Mouse (Mus musculus): Measurements from ENCODE around the gene F2rl2.

Gene F2rl2

GRCm38 (mm10) chr13:95696654-95697163, at the start of gene F2rl2:
F2rl2 (plus strand) TSS chr13:95696853.
- DNase-seq (ENCODE audit: low read depth) = peak; percentile 68

- DNase-seq (ENCODE audit: low read depth) = no peak
These were observed 49.4 kb upstream of the F2rl2 start for GRCm38 (mm10) chr13:95647248-95647647.

DNA sequence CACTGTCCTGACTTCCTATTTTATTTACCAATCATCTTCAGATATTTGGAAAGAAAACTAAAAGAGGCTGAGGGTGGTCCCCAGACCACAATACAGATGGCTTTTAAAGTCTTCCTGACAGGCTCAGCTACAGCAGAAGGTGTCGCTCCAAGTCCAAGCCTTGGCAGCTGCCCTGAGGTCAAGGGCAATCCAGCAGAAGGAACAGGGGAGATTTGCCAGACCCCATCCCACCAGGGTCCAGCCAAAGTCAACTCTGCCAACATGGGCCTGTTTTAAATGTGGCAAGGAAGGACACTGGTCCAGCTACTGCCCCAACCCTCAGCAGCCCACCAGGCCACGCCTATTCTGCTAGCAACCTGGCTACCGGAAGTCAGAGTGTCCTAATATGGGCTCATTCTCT, 46.7 kb upstream of the F2rl2 start:
- DNase-seq (ENCODE audit: low read depth) = no peak

- peak; percentile 34 for DNase-seq (ENCODE audit: low read depth)
These were observed 44.6 kb upstream of the F2rl2 start for GRCm38 (mm10) chr13:95651870-95652668.

GRCm38 (mm10) chr13:95653696-95654095, 43.0 kb upstream of the F2rl2 start:
- no peak for DNase-seq (ENCODE audit: low read depth)

DNA sequence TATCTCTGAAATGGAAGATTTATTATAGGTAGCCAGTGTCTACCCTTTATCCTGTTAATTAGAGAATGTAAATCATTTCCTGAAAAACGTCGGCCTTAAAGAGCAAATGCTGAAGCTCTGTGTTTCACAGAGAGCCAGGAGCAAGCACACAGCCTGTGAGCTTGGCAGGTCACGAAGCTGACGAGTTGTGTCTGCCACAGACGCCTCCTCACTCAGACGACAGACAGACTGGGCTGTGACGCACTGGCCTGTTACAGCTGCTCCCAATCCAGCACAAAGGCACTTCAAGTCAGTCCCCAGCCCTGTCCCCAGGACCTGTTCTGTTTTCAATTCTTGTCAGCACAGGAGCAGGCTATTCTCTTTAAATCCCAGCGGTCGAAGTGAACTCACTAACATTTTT, 41.4 kb upstream of the F2rl2 start:
- DNase-seq (ENCODE audit: low read depth) = no peak

DNA sequence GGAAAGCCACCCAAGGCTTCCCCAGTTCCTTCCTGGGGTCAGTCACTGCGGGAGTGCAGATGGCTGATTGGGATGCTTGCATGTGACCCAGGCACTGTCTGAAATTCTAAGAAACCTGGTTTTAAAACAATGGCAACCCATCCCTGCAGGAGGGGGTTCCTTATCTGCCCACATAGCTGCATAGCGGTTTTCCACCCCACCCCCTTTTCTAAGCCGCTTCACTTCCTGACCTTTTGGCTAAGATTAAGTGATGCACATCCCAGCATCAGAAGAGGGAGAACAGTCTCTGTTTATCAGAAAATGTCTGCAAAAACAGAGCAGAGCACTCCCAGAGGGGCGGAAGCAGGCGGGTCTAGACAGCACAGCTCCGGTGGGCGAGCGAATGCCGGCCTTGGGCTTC, 39.5 kb upstream of the F2rl2 start:
- DNase-seq (ENCODE audit: low read depth) = no peak

- no peak for DNase-seq (ENCODE audit: low read depth)
These were observed 37.2 kb upstream of the F2rl2 start for GRCm38 (mm10) chr13:95659432-95659831.

- no peak for DNase-seq (ENCODE audit: low read depth)
These were observed 32.8 kb upstream of the F2rl2 start for GRCm38 (mm10) chr13:95663834-95664233.

DNA sequence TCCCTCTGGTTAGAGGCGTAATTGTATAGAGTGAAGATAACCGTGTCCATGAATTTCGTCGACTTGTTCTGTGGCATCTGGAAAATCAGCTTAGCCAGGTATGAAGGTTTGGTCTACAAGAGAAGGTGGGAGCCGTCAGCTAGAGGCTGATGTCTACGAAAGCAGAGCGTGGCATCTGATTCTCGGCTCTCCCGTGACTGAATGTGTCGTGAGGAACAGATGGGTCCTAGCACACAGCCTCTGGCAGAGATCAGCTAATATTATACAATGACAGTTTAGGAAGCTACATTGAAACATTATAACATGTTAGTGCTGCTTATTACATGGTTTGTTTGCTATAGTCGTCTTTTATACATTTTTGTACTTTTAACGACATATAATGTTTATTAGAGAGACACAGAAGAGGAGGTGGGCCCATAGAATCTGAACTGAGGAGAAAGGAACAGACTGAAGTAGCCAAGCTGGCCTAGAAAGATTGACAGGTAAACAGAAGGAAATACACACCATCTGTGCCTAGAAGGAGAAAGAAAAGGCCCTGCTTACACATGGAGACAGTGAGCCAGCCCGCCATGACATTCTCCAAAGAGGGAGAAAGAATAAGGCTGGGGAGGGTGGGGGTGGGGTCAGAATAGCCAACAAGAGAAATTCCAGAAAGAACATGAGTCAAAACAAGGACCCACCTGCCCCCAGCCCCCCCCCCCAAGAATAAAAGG, 30.9 kb upstream of the F2rl2 start:
- no peak for DNase-seq (ENCODE audit: low read depth)

GRCm38 (mm10) chr13:95667260-95667659, 29.4 kb upstream of the F2rl2 start:
- no peak for DNase-seq (ENCODE audit: low read depth)

DNA sequence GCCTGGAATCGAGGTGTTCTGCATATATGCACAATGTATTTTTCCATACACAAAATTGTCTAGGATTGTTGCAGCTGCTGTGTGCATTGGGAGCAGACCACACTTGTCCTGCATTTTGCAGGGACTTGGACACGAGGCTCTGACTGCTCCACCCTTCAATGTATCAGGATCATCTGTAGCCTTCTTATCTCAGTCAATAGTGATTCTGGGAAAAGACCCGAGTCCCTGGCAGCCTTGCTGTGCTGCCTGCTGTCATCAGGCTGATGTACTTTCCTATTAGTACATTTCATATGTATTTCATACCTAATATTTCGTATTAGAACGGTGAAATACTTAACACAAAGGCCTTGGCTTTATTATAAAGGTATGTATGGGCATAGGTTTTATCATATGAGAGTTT, 26.1 kb upstream of the F2rl2 start:
- no peak for DNase-seq (ENCODE audit: low read depth)

DNA sequence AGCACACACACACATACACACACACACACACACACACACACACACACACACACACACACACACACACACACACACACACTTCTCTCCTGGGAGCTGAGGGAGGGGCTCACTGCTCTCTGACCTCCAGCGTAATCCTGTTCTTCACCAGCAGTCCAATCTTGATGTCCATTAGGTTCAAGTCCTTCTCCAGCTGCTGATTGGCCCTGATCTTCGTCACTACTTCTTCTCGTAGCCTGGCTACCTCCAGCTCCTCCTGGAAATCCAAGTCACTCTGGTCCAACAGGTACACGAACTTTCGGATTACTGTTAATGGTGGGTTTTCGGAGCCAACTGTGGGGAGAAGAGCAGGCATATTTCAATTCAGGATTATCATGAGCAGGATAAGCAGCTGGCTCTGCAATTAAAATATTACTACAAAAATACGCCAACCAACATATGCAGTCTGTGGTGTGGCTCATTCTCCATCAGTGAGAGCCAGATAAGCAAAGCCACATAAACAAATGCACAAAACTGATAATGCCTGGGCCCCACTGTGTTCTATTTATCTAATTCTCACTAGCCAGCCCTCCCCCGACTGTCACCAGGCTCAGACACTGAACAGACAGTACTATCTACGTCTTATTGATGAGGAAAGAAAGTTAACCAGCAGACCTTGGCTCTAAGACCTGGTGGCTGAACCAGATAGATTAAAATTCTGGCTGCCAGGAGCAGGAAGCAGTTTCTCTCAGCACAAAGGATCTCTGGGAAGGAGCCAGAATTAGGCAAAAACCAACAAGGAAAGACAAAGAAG, 25.4 kb upstream of the F2rl2 start:
- DNase-seq (ENCODE audit: low read depth) = no peak

DNA sequence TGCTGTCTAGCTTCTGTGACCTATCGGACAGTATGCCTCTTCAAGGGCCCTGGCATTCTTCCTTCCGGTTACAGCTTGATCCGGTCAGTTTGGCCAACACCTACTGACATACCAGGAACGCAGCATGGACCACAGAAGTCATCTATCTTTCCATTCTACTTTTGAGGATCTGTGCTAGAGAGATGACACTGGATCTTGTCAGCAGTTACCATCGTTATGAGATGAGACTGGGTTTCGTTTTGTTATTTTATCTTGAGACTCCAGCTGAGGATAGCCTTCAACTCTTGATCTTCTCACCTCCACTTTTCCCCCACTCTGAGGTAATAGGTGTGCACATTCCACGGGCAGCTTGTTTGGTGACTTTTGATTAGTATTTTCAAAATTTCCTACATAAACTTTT, 24.3 kb upstream of the F2rl2 start:
- no peak for DNase-seq (ENCODE audit: low read depth)

DNA sequence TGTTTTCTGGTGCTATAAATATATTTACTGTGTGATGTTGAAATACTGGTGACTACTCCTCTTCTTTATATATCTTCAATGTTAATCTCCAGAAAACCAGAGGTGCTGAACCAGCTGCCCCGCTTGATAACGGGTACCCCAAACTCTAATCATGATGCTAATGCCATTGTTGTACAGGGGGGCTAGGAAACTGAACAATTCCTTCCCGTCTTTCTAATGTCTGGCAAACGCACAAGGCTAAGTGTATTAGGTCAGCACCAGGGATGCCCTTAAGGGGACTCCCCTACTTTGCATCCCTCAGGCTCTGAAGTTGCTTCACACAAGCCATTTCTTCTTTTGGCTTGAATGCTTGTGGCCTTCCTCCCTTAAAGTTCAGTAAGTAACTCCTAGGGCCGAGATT, 17.6 kb upstream of the F2rl2 start:
- no peak for DNase-seq (ENCODE audit: low read depth)

DNA sequence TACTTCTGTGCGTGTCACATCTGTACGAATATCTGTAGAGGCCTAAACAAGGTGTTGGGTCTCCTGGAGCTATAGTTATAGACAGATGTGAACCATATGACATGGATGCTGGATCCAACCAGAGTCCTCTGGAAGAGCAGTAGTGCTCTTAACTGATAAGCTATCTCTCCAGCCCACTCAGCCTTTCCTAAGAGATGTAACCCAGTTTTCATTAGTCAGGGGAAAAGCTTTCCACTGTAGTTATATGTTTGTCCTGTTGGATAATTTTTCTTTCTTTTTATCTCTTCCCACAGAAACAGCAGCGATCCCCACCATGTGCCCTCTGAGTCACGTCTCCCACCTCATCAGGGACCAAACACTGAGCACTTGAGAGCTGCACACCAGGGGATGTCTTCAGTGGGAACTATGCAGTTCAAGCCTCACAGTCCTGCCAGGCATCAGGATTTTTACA, 17.1 kb upstream of the F2rl2 start:
- no peak for DNase-seq (ENCODE audit: low read depth)

DNA sequence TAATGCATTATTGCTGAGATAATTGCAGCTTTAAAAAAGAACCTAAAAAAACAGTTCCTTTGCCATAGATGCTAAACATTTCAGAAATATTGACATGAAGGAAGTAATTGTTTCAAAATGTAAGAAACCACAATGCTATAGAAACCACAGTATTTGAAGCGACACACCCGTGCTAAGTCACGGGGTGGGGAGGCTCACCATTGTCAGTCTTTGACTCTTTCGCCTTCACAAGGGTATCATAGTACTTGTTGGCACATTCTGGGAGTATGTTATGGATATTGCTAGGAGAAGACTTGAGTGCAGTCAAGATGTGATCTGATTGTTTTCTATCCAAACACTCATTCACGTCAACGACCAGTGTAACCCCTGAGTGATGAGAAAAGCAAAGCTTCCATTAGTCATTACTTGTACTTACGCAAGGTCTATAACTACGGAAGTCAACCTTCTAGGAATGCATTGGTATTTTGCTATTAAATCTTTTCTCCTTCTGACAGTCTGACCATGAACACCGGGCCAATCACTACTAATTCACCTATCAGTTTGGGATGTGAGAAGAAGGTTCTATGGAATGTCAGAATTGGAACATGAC, 11.9 kb upstream of the F2rl2 start:
- peak; percentile 67 for DNase-seq (ENCODE audit: low read depth)

DNA sequence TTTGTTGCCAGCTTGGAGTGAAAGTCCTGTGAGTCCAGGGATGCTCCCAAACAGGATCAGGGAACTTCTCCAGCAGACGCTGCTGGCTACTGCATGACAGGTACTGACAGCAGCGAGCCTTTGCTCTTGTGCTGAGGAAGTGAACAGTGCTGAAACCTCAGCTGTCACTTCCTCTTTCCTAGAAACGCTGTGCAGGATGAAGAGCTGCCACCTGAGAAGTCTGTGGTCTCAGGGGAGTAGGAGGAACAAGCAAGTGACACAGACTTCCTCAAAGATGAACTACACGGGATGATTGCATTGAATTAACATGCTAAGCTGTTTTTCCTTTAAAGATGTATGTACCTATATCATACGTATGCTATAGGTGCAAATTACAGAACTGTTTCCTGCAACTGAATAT, 10.9 kb upstream of the F2rl2 start:
- DNase-seq (ENCODE audit: low read depth) = peak; percentile 84

DNA sequence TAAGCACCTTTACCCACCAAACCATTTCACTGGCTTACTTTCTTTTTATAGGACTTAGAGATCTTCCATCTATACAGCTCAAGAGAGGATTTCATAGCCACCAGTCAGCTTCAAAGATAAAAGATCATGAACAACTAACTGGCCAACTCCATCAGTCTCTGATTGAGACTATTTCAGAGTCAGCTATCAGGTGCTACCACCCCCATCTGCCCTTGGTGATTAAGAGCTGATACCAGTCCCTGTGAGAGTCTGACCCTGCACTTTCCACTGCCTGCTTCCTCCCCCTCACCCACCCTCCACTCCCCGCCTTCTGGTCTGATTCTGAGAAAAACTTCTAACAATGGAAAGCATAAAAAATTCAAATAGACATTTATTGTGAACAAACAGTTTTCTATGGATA, 8.1 kb upstream of the F2rl2 start:
- DNase-seq (ENCODE audit: low read depth) = peak; percentile 53

GRCm38 (mm10) chr13:95692201-95692600, 4.5 kb upstream of the F2rl2 start:
- DNase-seq (ENCODE audit: low read depth) = no peak

DNA sequence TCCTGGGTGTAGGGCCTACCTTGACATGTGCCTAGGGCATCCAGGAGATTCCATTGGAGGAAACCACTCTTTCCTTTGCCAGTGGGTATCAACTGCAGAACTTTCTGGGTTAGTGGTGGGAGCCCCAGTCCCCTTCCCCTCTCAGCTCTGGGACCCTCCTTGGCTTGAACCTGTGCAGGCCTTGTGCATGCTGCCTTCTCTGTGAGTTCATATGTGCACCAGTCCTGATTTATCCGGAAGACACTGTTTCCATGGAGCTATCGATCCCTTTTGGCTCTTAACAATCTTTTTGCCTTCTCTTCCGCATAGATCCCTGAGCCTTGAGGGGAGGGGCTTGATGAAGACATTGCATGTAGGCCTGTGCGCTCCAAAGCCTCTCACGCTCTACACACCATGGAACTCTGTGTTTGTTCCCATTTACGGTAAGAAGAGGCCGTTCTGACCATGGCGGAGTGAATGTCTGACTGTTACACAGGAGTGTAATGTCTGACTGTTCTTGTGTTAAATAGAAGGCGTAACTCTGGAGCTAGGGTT, 466 bp upstream of the F2rl2 start:
- no peak for DNase-seq (ENCODE audit: low read depth)

GRCm38 (mm10) chr13:95697874-95698273, 1.2 kb downstream of the F2rl2 start:
- no peak for DNase-seq (ENCODE audit: low read depth)

Data from induced T-regulatory cell, adult 2 months (primary cell).